Mouse (Mus musculus) CH12.LX (cell line): ENCODE results near the gene Zbtb5. TPM values are rescaled to one million over a fixed set of nuclear protein-coding genes. Genes with fewer than 3 reads are reported as not detected.

Experiments used
- DNase-seq: peaks from one replicate; pipeline ENCODE4 v3.0.0-alpha.2; 2013; ENCODE audit errors: extremely low read depth
- H3K27ac ChIP-seq: 2 replicates; pipeline ENCODE4 v1.5.1; 2012; ENCODE audit warnings: low read depth, mild to moderate bottlenecking, control low read depth, moderate library complexity; ENCODE audit not compliant: insufficient read depth
- H3K27me3 ChIP-seq: replicated peaks from 2 replicates; pipeline ENCODE3; 2012; ENCODE audit warnings: inconsistent platforms
- H3K36me3 ChIP-seq, 2 experiments: replicated peaks in 1 of 2; 2 replicates each; pipeline versions ENCODE3 to v1.6.1; 2012; ENCODE audit warnings: inconsistent platforms in 1 of 2, low read length in 1 of 2, mild to moderate bottlenecking in 1 of 2, mixed read lengths in 1 of 2, moderate library complexity in 1 of 2; ENCODE audit not compliant: control insufficient read depth in 1 of 2, insufficient read depth in 1 of 2
- H3K4me1 ChIP-seq, 2 experiments: 2 replicates each; pipeline ENCODE4 v1.6.1; 2012; ENCODE audit warnings: inconsistent platforms in 1 of 2, moderate library complexity in 1 of 2; ENCODE audit not compliant: insufficient read depth in 2 of 2, control insufficient read depth in 1 of 2
- H3K4me2 ChIP-seq: 2 replicates; pipeline ENCODE4 v1.6.1; 2012; ENCODE audit warnings: low read depth, mild to moderate bottlenecking, control low read depth; ENCODE audit not compliant: poor library complexity, insufficient read depth, severe bottlenecking
- H3K4me3 ChIP-seq, 3 experiments: fragments of 150-350 bp in 1 of 3; sonication (generic) in 1 of 3; replicated peaks in 1 of 3; 2 replicates each; pipeline versions ENCODE3 to v1.5.1; 2011 to 2012; ENCODE audit warnings: low read depth in 2 of 3, low read length in 2 of 3, mild to moderate bottlenecking in 2 of 3, moderate library complexity in 2 of 3, control low read depth in 1 of 3, improper control_type of control experiment in 1 of 3, inconsistent platforms in 1 of 3, mixed read lengths in 1 of 3; ENCODE audit not compliant: poor library complexity in 1 of 3
- H3K79me2 ChIP-seq: replicated peaks from 2 replicates; pipeline ENCODE4 v1.6.1; 2012; ENCODE audit warnings: mild to moderate bottlenecking, moderate library complexity; ENCODE audit not compliant: control insufficient read depth, poor library complexity, insufficient read depth, severe bottlenecking; ENCODE audit errors: extremely low read depth
- H3K9ac ChIP-seq: 2 replicates; pipeline ENCODE4 v1.6.1; 2012; ENCODE audit warnings: low read depth, mild to moderate bottlenecking, control low read depth, moderate library complexity; ENCODE audit not compliant: insufficient read depth
- H3K9me3 ChIP-seq: replicated peaks from 2 replicates; pipeline ENCODE3; 2012; ENCODE audit warnings: low read length, inconsistent platforms, mixed read lengths
- BHLHE40 ChIP-seq: IDR thresholded peaks from 2 replicates; pipeline ENCODE4 v1.6.1; 2011; ENCODE audit warnings: mild to moderate bottlenecking, low read depth, low read length, improper control_type of control experiment
- CHD2 ChIP-seq: IDR thresholded peaks from 2 replicates; pipeline ENCODE4 v1.6.1; 2011; ENCODE audit warnings: low read length, improper control_type of control experiment
- CTCF ChIP-seq, 2 experiments: IDR thresholded peaks in 1 of 2; conservative IDR thresholded peaks in 1 of 2; 2 replicates each; pipeline ENCODE4 v1.5.1; 2011 to 2012; ENCODE audit warnings: low read depth in 2 of 2, low read length in 2 of 2, improper control_type of control experiment in 1 of 2, inconsistent platforms in 1 of 2, mild to moderate bottlenecking in 1 of 2, moderate library complexity in 1 of 2
- ELF1 ChIP-seq: IDR thresholded peaks from 2 replicates; pipeline ENCODE4 v1.6.1; 2014; ENCODE audit warnings: low read depth, mild to moderate bottlenecking, inconsistent platforms, low read length, improper control_type of control experiment
- ETS1 ChIP-seq: conservative IDR thresholded peaks from 2 replicates; pipeline ENCODE4 v1.6.1; 2012; ENCODE audit warnings: low read depth, mild to moderate bottlenecking, inconsistent platforms, low read length, improper control_type of control experiment, moderate library complexity
- IRF4 ChIP-seq: IDR thresholded peaks from 2 replicates; pipeline ENCODE4 v1.6.1; 2014; ENCODE audit warnings: low read depth, mild to moderate bottlenecking, inconsistent platforms, low read length, improper control_type of control experiment
- JUN ChIP-seq: IDR thresholded peaks from 2 replicates; pipeline ENCODE4 v1.6.1; 2011; ENCODE audit warnings: low read depth, mild to moderate bottlenecking, low read length, improper control_type of control experiment, moderate library complexity; ENCODE audit not compliant: insufficient read depth
- KAT2A ChIP-seq: IDR thresholded peaks from 2 replicates; pipeline ENCODE4 v1.6.1; 2012; ENCODE audit warnings: low read length, improper control_type of control experiment, inconsistent platforms; ENCODE audit not compliant: insufficient replicate concordance
- MAFK ChIP-seq: IDR thresholded peaks from 2 replicates; pipeline ENCODE4 v1.6.1; 2011; ENCODE audit warnings: low read length, improper control_type of control experiment; ENCODE audit not compliant: insufficient replicate concordance
- MAX ChIP-seq: IDR thresholded peaks from 2 replicates; pipeline ENCODE4 v1.6.1; 2011; ENCODE audit warnings: low read length, improper control_type of control experiment
- MEF2A ChIP-seq: IDR thresholded peaks from 2 replicates; pipeline ENCODE4 v1.6.1; 2014; ENCODE audit warnings: low read depth, mild to moderate bottlenecking, inconsistent platforms, low read length, improper control_type of control experiment, borderline replicate concordance
- MXI1 ChIP-seq: IDR thresholded peaks from 2 replicates; pipeline ENCODE4 v1.6.1; 2011; ENCODE audit warnings: mild to moderate bottlenecking, low read depth, low read length, improper control_type of control experiment
- MYC ChIP-seq: IDR thresholded peaks from 2 replicates; pipeline ENCODE4 v1.6.1; 2011; ENCODE audit warnings: low read depth, mild to moderate bottlenecking, improper control_type of control experiment, low read length
- NELFE ChIP-seq: IDR thresholded peaks from 2 replicates; pipeline ENCODE4 v1.6.1; 2011; ENCODE audit warnings: low read depth, low read length, improper control_type of control experiment
- POLR2AphosphoS2 ChIP-seq: IDR thresholded peaks from 2 replicates; pipeline ENCODE4 v1.6.1; 2011; ENCODE audit warnings: low read depth, low read length, improper control_type of control experiment
- RAD21 ChIP-seq: IDR thresholded peaks from 2 replicates; pipeline ENCODE4 v1.6.1; 2011; ENCODE audit warnings: low read depth, mild to moderate bottlenecking, low read length, improper control_type of control experiment, moderate library complexity
- SIN3A ChIP-seq: IDR thresholded peaks from 2 replicates; pipeline ENCODE4 v1.6.1; 2012; ENCODE audit warnings: low read length, improper control_type of control experiment, inconsistent platforms
- TBP ChIP-seq: conservative IDR thresholded peaks from 2 replicates; pipeline ENCODE4 v1.6.1; 2011; ENCODE audit warnings: low read depth, low read length, improper control_type of control experiment
- TCF12 ChIP-seq: IDR thresholded peaks from 2 replicates; pipeline ENCODE4 v1.6.1; 2014; ENCODE audit warnings: low read depth, mild to moderate bottlenecking, inconsistent platforms, low read length, improper control_type of control experiment
- UBTF ChIP-seq: IDR thresholded peaks from 2 replicates; pipeline ENCODE4 v1.6.1; 2012; ENCODE audit warnings: low read depth, mild to moderate bottlenecking, inconsistent platforms, low read length, improper control_type of control experiment, moderate library complexity
- USF1 ChIP-seq: IDR thresholded peaks from 2 replicates; pipeline ENCODE4 v1.6.1; 2014; ENCODE audit warnings: low read depth, mild to moderate bottlenecking, inconsistent platforms, low read length, improper control_type of control experiment
- USF2 ChIP-seq: conservative IDR thresholded peaks from 2 replicates; pipeline ENCODE4 v1.6.1; 2011; ENCODE audit warnings: low read depth, low read length, improper control_type of control experiment
- ZC3H11A ChIP-seq: IDR thresholded peaks from 2 replicates; pipeline ENCODE4 v1.6.1; 2012; ENCODE audit warnings: low read depth, mild to moderate bottlenecking, inconsistent platforms, low read length, improper control_type of control experiment
- ZMIZ1 ChIP-seq: IDR thresholded peaks from 2 replicates; pipeline ENCODE4 v1.6.1; 2012; ENCODE audit warnings: low read depth, mild to moderate bottlenecking, inconsistent platforms, low read length, improper control_type of control experiment
- dilution Hi-C: fragments of 300-500 bp; cut with MboI; formaldehyde crosslinking; loops from 2 replicates; pipeline ENCODE4 v1.14.3; 2020; ENCODE audit warnings: low sequenced_read_pairs; ENCODE audit not compliant: extremely low pct_unique_long_range_greater_than_20kb, extremely low pct_ligation_motif_present
- in situ Hi-C: fragments of 300-500 bp; cut with MboI; formaldehyde crosslinking; loops from 3 replicates; pipeline ENCODE4 v1.14.3; 2019; ENCODE audit warnings: low sequenced_read_pairs, low pct_ligation_motif_present, low pct_unique_long_range_greater_than_20kb, mixed read lengths
- polyA plus RNA-seq: library from polyadenylated mRNA; unstranded; fragments of >175 nt; gene quantifications from 2 replicates; pipeline ENCODE4 v1.2.1, GENCODE M21; 2012; ENCODE audit warnings: low read depth; ENCODE audit not compliant: insufficient read length
- total RNA-seq, 2 experiments: library from RNA; depleted of rRNA; stranded (reverse); fragments of 300-350 nt in 1 of 2; fragments of >200 nt in 1 of 2; gene quantifications; 2 replicates each; pipeline ENCODE4 v1.2.3; 2012 to 2014

Zbtb5 gene
- total and polyA plus RNA-seq, 3 experiments = 8.2 to 10.4 (median 10.0) TPM

DNA sequence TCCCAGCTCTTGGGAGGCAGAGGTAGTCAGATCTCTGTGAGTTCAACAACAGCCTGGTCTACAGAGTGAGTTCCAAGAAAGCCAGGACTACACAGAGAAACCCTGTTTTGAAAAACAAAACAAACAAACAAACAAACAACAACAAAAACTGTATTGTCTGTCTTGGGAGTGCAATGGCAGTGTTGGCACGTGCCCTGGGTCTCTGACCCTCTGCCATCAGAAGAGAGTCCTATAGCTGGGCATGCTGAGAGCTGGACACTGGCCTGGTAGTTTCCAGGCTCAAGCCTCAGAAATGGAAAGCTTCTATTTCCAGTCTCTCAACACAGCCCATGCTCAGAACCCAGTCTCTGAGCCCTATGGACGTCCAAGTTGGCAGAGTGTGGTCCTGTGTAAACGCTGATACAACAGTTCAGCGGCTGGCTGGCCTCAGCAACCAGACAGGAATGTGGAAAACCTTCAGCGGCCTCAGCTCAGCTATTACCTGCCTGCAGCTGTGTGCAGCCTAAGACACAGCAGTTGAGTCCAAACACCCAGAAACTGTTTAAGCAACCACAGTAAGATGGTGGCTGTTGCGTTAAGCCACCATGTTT is 36.1 kb downstream of the Zbtb5 start:
- H3K4me3 ChIP-seq = no peak overlapping the region
- TF ChIP-seq SIN3A (no peak), MEF2A (no peak), UBTF (no peak), CTCF (conservative IDR thresholded peaks at IDR 0.05 in 1 of 2, IDR thresholded peaks at IDR 0.05 in 1 of 2; ENCODE audit: low read depth in 2 of 2, low read length in 2 of 2) (no peak), ELF1 (no peak), MXI1 (no peak), RAD21 (no peak), MAFK (no peak), NELFE (no peak), USF1 (no peak), TCF12 (no peak)
- DNase-seq = no peak
- dilution Hi-C loops (no loop called here), in situ Hi-C loops (loop anchor here (10.0 kb wide), 1 partner anchor 301 kb away; no protein-coding TSS in a partner anchor)
- no peaks in the 10 kb centered on the region for H3K79me2 ChIP-seq
- H3K4me1 ChIP-seq = peaks cover 11 to 37% of the 10 kb centered on the region in 2 experiments
- no peaks in the 10 kb centered on the region for H3K27me3 ChIP-seq
- H3K27ac ChIP-seq = no peak overlapping the region
- no peak overlapping the region for H3K9ac ChIP-seq
- peaks cover 43% of the 10 kb centered on the region for H3K9me3 ChIP-seq
- no peak overlapping the region for H3K4me2 ChIP-seq
- peaks cover 0 to 27% of the 10 kb centered on the region in 2 experiments for H3K36me3 ChIP-seq

DNA sequence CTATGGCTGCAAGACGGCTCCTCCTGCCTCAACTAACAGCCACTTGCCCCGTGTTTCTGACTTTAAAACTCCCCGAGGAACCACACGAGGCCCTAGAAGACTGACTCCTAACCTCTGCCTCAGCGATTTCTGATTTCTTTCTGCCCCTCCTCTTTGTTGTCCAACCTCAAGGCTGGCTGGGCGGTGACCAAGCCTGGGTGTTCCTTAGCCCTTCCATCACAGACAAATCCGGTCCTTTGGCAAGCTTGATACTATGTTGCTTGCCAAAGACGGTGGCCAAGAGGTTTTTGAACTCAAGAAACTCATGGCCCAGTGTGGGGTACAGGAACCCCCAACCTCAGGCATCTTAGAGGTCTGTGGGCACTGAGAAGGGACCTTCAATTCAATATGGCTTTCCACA is 37.9 kb downstream of the Zbtb5 start:
- in situ Hi-C loops (loop anchor here (10.0 kb wide), 1 partner anchor 300 kb away; no protein-coding TSS in a partner anchor), dilution Hi-C loops (no loop called here)
- H3K36me3 ChIP-seq = peaks cover 0 to 29% of the 10 kb centered on the region in 2 experiments
- no peak for TF ChIP-seq CTCF (conservative IDR thresholded peaks at IDR 0.05 in 1 of 2, IDR thresholded peaks at IDR 0.05 in 1 of 2; ENCODE audit: low read depth in 2 of 2, low read length in 2 of 2)
- H3K4me1 ChIP-seq = peaks cover 15 to 36% of the 10 kb centered on the region in 2 experiments
- no peak for DNase-seq
- no peak overlapping the region for H3K4me2 ChIP-seq
- H3K9ac ChIP-seq = no peak overlapping the region
- no peaks in the 10 kb centered on the region for H3K27me3 ChIP-seq
- no peak overlapping the region for H3K27ac ChIP-seq
- H3K79me2 ChIP-seq = no peaks in the 10 kb centered on the region
- no peak overlapping the region for H3K4me3 ChIP-seq
- H3K9me3 ChIP-seq = peaks cover 46% of the 10 kb centered on the region

DNA sequence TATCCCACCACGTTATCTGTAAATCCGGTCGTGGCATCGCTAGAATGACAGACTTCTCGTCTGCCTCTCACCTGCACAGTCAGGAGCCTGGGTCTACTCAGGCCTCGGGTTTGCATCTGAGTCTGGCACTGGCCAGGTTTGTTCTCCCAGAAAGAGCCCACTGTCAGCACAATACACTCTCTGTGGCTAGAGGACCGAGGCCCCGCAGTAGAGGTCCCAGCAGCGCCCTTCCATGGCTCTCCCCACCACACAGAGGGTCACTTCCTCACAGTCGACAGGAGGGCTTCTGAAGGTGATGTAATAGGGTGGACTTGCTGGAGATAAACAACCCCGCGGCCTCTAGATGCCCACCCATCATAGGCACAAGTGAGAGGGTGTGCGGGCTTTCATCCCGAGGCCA is 38.3 kb downstream of the Zbtb5 start:
- Histone ChIP-seq H3K4me1 (peaks cover 20 to 37% of the 10 kb centered on the region in 2 experiments), H3K27me3 (no peaks in the 10 kb centered on the region), H3K9me3 (peaks cover 46% of the 10 kb centered on the region), H3K36me3 (peaks cover 0 to 29% of the 10 kb centered on the region in 2 experiments), H3K79me2 (no peaks in the 10 kb centered on the region), H3K27ac (no peak overlapping the region), H3K4me3 (no peak overlapping the region), H3K4me2 (no peak overlapping the region), H3K9ac (no peak overlapping the region)
- in situ Hi-C loops = loop anchor here (10.0 kb wide), 1 partner anchor 299 kb away; no protein-coding TSS in a partner anchor
- dilution Hi-C loops = no loop called here
- no peak for DNase-seq
- TF ChIP-seq KAT2A (no peak), SIN3A (no peak), JUN (no peak), ZMIZ1 (no peak), USF2 (no peak), BHLHE40 (no peak), ETS1 (no peak), MYC (no peak), MXI1 (no peak; the same call in 1 of the 2 replicates), CHD2 (no peak), POLR2AphosphoS2 (no peak), IRF4 (no peak), ZC3H11A (no peak), NELFE (no peak), MAX (no peak), ELF1 (no peak), USF1 (no peak), TBP (no peak)
